Mouse (Mus musculus) spleen, embryonic (tissue): Measurements from ENCODE around the gene Cnmd.

ENCODE experiments used
- CTCF ChIA-PET: fragments of 350-600 bp; sonication (Branson Sonifier 250); formaldehyde crosslinking; loops from one replicate; lab custom pipeline; 2022; lab: Charles Lee

The Cnmd gene

GRCm38 (mm10) chr14:79662001-79662400 is at the start of gene Cnmd:
Gene Cnmd (minus strand): TSS chr14:79662170.
- CTCF ChIA-PET, result no interaction called here

- CTCF ChIA-PET, result no interaction called here
Measured at GRCm38 (mm10) chr14:79711301-79711700, 49.3 kb upstream of the Cnmd start.

GRCm38 (mm10) chr14:79703523-79704172 is 41.7 kb upstream of the Cnmd start:
- CTCF ChIA-PET, result no interaction called here

- CTCF ChIA-PET, result no interaction called here
Measured at GRCm38 (mm10) chr14:79701606-79702005, 39.6 kb upstream of the Cnmd start.

GRCm38 (mm10) chr14:79701054-79701453 is 39.1 kb upstream of the Cnmd start:
- CTCF ChIA-PET, result no interaction called here

- CTCF ChIA-PET, result no interaction called here
Measured at GRCm38 (mm10) chr14:79699381-79699780, 37.4 kb upstream of the Cnmd start.

- CTCF ChIA-PET, result no interaction called here
Measured at GRCm38 (mm10) chr14:79690068-79690844, 28.3 kb upstream of the Cnmd start.

GRCm38 (mm10) chr14:79680652-79681051 is 18.7 kb upstream of the Cnmd start:
- CTCF ChIA-PET, result no interaction called here

GRCm38 (mm10) chr14:79677891-79678687 is 16.1 kb upstream of the Cnmd start:
- CTCF ChIA-PET, result no interaction called here

- CTCF ChIA-PET, result no interaction called here
Measured at GRCm38 (mm10) chr14:79677108-79677753, 15.3 kb upstream of the Cnmd start.

GRCm38 (mm10) chr14:79673083-79674013 is 11.4 kb upstream of the Cnmd start:
- CTCF ChIA-PET, result no interaction called here

GRCm38 (mm10) chr14:79672567-79672966 is 10.6 kb upstream of the Cnmd start:
- CTCF ChIA-PET, result no interaction called here

- CTCF ChIA-PET, result interaction anchor here (0.8 kb wide), 1 partner anchor 57 kb away, joined by 4 read pairs; no protein-coding TSS in a partner anchor
Measured at GRCm38 (mm10) chr14:79671008-79671407, 9.0 kb upstream of the Cnmd start.

- CTCF ChIA-PET, result no interaction called here
Measured at GRCm38 (mm10) chr14:79661005-79661917, 709 bp downstream of the Cnmd start.

- CTCF ChIA-PET, result no interaction called here
Measured at GRCm38 (mm10) chr14:79660467-79660866, 1.5 kb downstream of the Cnmd start.

- CTCF ChIA-PET, result no interaction called here
Measured at GRCm38 (mm10) chr14:79658748-79659508, 3.0 kb downstream of the Cnmd start.

GRCm38 (mm10) chr14:79658286-79658685 is 3.7 kb downstream of the Cnmd start:
- CTCF ChIA-PET, result no interaction called here

GRCm38 (mm10) chr14:79652654-79653053 is 9.3 kb downstream of the Cnmd start:
- CTCF ChIA-PET, result no interaction called here

- CTCF ChIA-PET, result no interaction called here
Measured at GRCm38 (mm10) chr14:79649680-79650079, 12.3 kb downstream of the Cnmd start.
